Mouse (Mus musculus): ENCODE measurements at regions not wholly inside any gene's neighbourhood (a gene's known extent, or its start where the extent isn't known, plus 50 kb on each side); places are given as distances from the start of the nearest gene placed in this dataset.

- no peaks in the 10 kb centered on the region for H3K36me3 ChIP-seq (replicated peaks; ENCODE audit: control insufficient read depth, insufficient read depth, low read length)
- H3K4me2 ChIP-seq (ENCODE audit: low read depth, low read length), result no peak overlapping the region
- H3K9me3 ChIP-seq (replicated peaks; ENCODE audit: control insufficient read depth, low read length), result no peaks in the 10 kb centered on the region
- 44% methylated on average over 10 of the region's 10 CpGs for WGBS
- DNase-seq (ENCODE audit: low spot score), result no peak
- no peak overlapping the region for H3K4me3 ChIP-seq (ENCODE audit: low read depth, low read length)
- TF ChIP-seq EP300 (IDR thresholded peaks at IDR 0.05; ENCODE audit: low read depth), result no peak
- TF ChIP-seq CTCF (IDR thresholded peaks at IDR 0.05; ENCODE audit: low read depth), result no peak
- H3K4me1 ChIP-seq (ENCODE audit: control insufficient read depth, insufficient read depth), result no peaks in the 10 kb centered on the region
- no peak overlapping the region for H3K27ac ChIP-seq (ENCODE audit: low read depth)
- H3K27me3 ChIP-seq (ENCODE audit: control insufficient read depth, insufficient read depth, low read length), result no peaks in the 10 kb centered on the region
- ATAC-seq (ENCODE audit: insufficient read depth, low read depth), result no peak
- H3K9ac ChIP-seq (replicated peaks; ENCODE audit: low read depth, low read length), result no peak overlapping the region
Measured at GRCm38 (mm10) chr4:94437717-94438435, 118.5 kb upstream of the Gm10306 start.

GRCm38 (mm10) chr4:94439159-94439836, 117.0 kb upstream of the Gm10306 start:
- DNase-seq (ENCODE audit: low spot score) (no peak), ATAC-seq (ENCODE audit: insufficient read depth, low read depth) (no peak)
- no peaks in the 10 kb centered on the region for H3K4me1 ChIP-seq (ENCODE audit: control insufficient read depth, insufficient read depth)
- no peaks in the 10 kb centered on the region for H3K27me3 ChIP-seq (ENCODE audit: control insufficient read depth, insufficient read depth, low read length)
- no peak overlapping the region for H3K4me2 ChIP-seq (ENCODE audit: low read depth, low read length)
- no peak for TF ChIP-seq EP300 (IDR thresholded peaks at IDR 0.05; ENCODE audit: low read depth)
- no peak for TF ChIP-seq CTCF (IDR thresholded peaks at IDR 0.05; ENCODE audit: low read depth)
- WGBS, result 74% methylated on average over 6 of the region's 6 CpGs
- H3K4me3 ChIP-seq (ENCODE audit: low read depth, low read length), result no peak overlapping the region
- no peak overlapping the region for H3K9ac ChIP-seq (replicated peaks; ENCODE audit: low read depth, low read length)
- no peak overlapping the region for H3K27ac ChIP-seq (ENCODE audit: low read depth)
- H3K36me3 ChIP-seq (replicated peaks; ENCODE audit: control insufficient read depth, insufficient read depth, low read length), result no peaks in the 10 kb centered on the region
- H3K9me3 ChIP-seq (replicated peaks; ENCODE audit: control insufficient read depth, low read length), result no peaks in the 10 kb centered on the region

GRCm38 (mm10) chr4:94446604-94447003, 109.7 kb upstream of the Gm10306 start:
- 53% methylated on average over 4 of the region's 4 CpGs for WGBS
- DNase-seq (ENCODE audit: low spot score) (no peak), ATAC-seq (ENCODE audit: insufficient read depth, low read depth) (no peak)
- Histone ChIP-seq H3K9ac (replicated peaks; ENCODE audit: low read depth, low read length) (no peak overlapping the region), H3K36me3 (replicated peaks; ENCODE audit: control insufficient read depth, insufficient read depth, low read length) (no peaks in the 10 kb centered on the region), H3K4me2 (ENCODE audit: low read depth, low read length) (no peak overlapping the region), H3K27me3 (ENCODE audit: control insufficient read depth, insufficient read depth, low read length) (no peaks in the 10 kb centered on the region), H3K4me1 (ENCODE audit: control insufficient read depth, insufficient read depth) (no peaks in the 10 kb centered on the region), H3K27ac (ENCODE audit: low read depth) (no peak overlapping the region), H3K4me3 (ENCODE audit: low read depth, low read length) (no peak overlapping the region), H3K9me3 (replicated peaks; ENCODE audit: control insufficient read depth, low read length) (no peaks in the 10 kb centered on the region)
- TF ChIP-seq EP300 (IDR thresholded peaks at IDR 0.05; ENCODE audit: low read depth) (no peak), CTCF (IDR thresholded peaks at IDR 0.05; ENCODE audit: low read depth) (no peak)

Data from heart, postnatal 0 days (tissue).